Mouse (Mus musculus) layer of hippocampus, adult 11-12 months (tissue): Measurements from ENCODE around the gene Nop58.
A peak's percentile ranks its signal among the peaks of the same experiment; 100 is the strongest.
"Not testable (repeated sequence)": the region's sequence is repeated elsewhere in the genome, so short reads cannot be mapped to it uniquely, and the experiment has no call there.

Source experiments
- DNase-seq: peaks from one replicate; pipeline ENCODE4 v3.0.0; 2022; ENCODE audit warnings: low spot score

The Nop58 gene

GRCm38 (mm10) chr1:59684819-59685755 is at the start of gene Nop58:
Gene Nop58 (plus strand): TSS chr1:59684971.
- peak; percentile 93 for DNase-seq

- DNase-seq, result no peak
Observed at GRCm38 (mm10) chr1:59636349-59636748, 48.4 kb upstream of the Nop58 start.

- no peak for DNase-seq
Observed at GRCm38 (mm10) chr1:59638371-59638770, 46.4 kb upstream of the Nop58 start.

- DNase-seq, result no peak
Observed at GRCm38 (mm10) chr1:59642488-59642887, 42.3 kb upstream of the Nop58 start.

GRCm38 (mm10) chr1:59646502-59646901 is 38.3 kb upstream of the Nop58 start:
- not testable (repeated sequence) for DNase-seq

- no peak for DNase-seq
Observed at GRCm38 (mm10) chr1:59651201-59651819, 33.5 kb upstream of the Nop58 start.

- no peak for DNase-seq
Observed at GRCm38 (mm10) chr1:59653243-59653911, 31.4 kb upstream of the Nop58 start.

GRCm38 (mm10) chr1:59656244-59657171 is 28.3 kb upstream of the Nop58 start:
- DNase-seq, result no peak

- no peak for DNase-seq
Observed at GRCm38 (mm10) chr1:59663456-59664135, 21.2 kb upstream of the Nop58 start.

GRCm38 (mm10) chr1:59668871-59669270 is 15.9 kb upstream of the Nop58 start:
- DNase-seq, result no peak

GRCm38 (mm10) chr1:59669962-59670630 is 14.7 kb upstream of the Nop58 start:
- DNase-seq, result peak; percentile 14

- DNase-seq, result peak; percentile 88
Observed at GRCm38 (mm10) chr1:59670641-59671168, 14.1 kb upstream of the Nop58 start, which contains the start of gene Sumo1. Gene Sumo1 (minus strand): TSS chr1:59670834.

GRCm38 (mm10) chr1:59673661-59674060 is 11.1 kb upstream of the Nop58 start:
- DNase-seq, result no peak

- DNase-seq, result peak; percentile 40
Observed at GRCm38 (mm10) chr1:59683926-59684818, 599 bp upstream of the Nop58 start.

- DNase-seq, result no peak
Observed at GRCm38 (mm10) chr1:59687493-59687892, 2.7 kb downstream of the Nop58 start.

GRCm38 (mm10) chr1:59690467-59690866 is 5.7 kb downstream of the Nop58 start:
- no peak for DNase-seq

- no peak for DNase-seq
Observed at GRCm38 (mm10) chr1:59697751-59698150, 13.0 kb downstream of the Nop58 start.

- DNase-seq, result no peak
Observed at GRCm38 (mm10) chr1:59698207-59698606, 13.4 kb downstream of the Nop58 start.

- no peak for DNase-seq
Observed at GRCm38 (mm10) chr1:59701766-59702165, 17.0 kb downstream of the Nop58 start.
